Mouse (Mus musculus) retina, postnatal 1 day (tissue): ENCODE results near the gene Ccser1.

Experiments used
- DNase-seq: peaks from one replicate; pipeline ENCODE4 v3.0.0-alpha.2; 2012

Ccser1 gene

GRCm38 (mm10) chr6:61179949-61180755 lies at the start of gene Ccser1:
Gene Ccser1, plus strand, starts transcription at chr6:61180324.
- DNase-seq: peak; percentile 88

DNA sequence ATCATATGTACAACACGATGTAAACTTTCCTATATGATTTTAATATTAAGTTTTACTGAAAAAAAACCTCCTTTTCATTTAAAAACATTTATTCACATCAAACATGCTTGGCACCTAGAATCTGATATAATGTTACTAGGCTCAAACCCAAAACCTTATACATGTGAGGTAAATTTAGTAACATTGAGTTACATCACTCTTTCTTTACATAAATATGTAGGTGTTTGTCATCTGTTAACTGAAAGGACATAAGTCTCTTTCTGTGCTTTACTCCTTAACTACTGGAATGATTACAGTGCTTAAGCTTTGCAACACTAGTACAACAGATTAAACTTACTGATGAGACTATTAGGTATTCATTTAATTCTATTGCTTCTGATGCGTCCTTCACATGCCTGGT lies 43.7 kb upstream of the Ccser1 start:
- DNase-seq: no peak

GRCm38 (mm10) chr6:61143031-61143430 lies 37.1 kb upstream of the Ccser1 start:
- no peak for DNase-seq

DNA sequence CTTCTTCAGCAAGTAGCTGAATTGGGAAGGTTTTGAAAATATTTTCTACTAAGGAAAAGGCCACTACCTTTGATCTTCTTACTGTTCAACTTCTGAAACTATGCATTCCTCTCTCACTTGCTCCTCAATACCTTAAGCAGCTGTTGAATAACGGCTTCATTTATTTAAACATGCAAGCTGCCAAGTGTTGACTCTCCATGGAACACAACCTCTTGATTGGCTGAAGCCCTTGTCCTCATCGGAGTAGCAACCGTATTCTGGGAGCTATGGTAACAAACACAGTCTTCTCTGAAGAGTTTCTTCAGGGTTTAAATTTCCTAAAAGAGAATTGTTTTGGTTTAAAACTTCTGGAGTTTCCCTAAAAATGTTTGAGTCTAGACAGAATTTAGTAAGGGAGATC lies 27.2 kb upstream of the Ccser1 start:
- DNase-seq: no peak

DNA sequence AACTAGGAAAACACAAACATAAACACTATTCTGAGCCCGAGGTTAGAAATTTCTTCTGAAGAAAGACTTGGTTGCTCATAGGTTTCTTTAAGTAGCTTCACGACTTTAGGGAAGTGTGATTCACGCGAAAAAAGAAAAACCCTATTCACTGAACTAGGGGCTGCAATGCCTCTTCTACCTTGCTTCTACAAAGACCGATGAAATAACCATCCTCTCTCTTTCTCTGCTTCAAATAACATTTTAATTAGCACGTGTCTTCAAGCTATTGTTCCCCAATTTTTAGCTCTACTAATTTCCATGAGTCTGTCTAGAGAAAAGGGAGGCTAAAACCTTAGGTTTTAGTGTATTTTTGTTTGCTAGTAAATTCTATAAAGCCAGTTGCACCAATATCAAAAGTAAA lies 25.5 kb upstream of the Ccser1 start:
- no peak for DNase-seq

DNA sequence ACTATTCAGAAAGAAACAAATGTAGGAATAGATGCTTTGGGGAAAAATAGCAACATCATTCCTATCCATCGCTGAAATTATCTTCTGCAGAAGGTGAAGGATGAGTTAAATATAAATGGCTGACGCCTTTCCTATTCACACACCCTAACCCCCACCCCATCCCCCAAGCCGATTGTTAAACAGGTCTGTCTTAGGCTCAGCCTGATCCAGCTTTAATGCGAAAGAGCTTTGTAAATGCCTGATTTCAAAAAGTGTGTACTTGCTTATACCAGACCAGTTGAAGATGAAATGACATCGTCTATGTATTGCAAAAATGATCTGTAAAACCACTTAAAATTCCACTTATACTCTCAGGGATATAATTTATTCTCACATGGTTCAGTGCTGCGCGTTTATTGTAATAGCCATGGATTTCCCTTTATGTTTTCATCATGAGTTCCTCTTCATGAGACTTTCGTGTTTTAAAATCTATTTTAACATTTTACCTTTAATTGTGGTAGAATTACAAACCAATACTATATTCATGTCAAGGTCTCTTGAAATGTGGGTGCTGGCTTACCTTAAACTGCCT lies 25.0 kb upstream of the Ccser1 start:
- DNase-seq: peak; percentile 35

GRCm38 (mm10) chr6:61155718-61156117 lies 24.4 kb upstream of the Ccser1 start:
- DNase-seq: peak; percentile 11

GRCm38 (mm10) chr6:61162117-61162516 lies 18.0 kb upstream of the Ccser1 start:
- DNase-seq: no peak

DNA sequence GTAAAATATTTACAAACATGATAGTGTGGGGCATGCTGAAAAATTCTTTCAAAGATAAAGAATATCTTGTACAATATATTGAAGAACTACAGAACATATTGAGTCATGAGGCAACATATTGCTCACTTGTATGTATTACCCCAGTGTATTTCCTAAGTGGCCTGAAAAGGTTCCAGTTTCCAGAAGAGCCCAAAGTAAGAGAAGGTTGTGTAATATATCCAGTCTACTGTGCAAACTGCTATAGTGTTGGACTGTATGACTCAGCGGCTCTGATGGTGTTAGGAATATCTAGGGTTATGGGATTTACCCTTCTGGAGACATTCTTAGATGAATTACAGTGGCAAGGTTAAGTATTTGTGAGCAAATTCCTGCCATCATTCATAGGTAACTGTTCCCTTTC lies 13.2 kb upstream of the Ccser1 start:
- no peak for DNase-seq

- DNase-seq: peak; percentile 27
These were observed 4.0 kb upstream of the Ccser1 start for GRCm38 (mm10) chr6:61176126-61176525.

- no peak for DNase-seq
These were observed 2.6 kb upstream of the Ccser1 start for GRCm38 (mm10) chr6:61177476-61177875.

- no peak for DNase-seq
These were observed 529 bp upstream of the Ccser1 start for GRCm38 (mm10) chr6:61179641-61179948.

DNA sequence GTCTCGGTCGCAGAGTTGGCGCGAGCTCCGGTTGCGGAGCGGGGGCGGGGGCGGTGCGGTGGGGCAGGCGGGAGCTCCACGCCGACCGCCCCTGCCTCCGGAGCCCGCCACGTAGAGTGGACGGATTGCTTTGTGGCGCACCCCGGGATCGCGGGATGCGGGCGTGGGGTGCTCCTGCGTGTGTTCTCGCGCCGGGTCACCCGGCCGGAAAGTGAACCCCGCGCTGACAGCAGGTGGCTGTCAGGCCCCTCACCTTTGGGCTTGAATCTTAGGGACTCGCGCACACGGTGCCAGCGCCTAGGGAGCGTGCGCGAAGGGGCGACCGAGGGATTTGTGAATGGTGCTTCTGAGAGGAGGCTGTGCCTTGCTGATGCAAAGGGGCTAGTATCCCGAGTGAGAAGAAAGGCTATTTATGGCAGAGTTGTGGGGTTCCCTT lies 650 bp downstream of the Ccser1 start:
- peak; percentile 62 for DNase-seq

DNA sequence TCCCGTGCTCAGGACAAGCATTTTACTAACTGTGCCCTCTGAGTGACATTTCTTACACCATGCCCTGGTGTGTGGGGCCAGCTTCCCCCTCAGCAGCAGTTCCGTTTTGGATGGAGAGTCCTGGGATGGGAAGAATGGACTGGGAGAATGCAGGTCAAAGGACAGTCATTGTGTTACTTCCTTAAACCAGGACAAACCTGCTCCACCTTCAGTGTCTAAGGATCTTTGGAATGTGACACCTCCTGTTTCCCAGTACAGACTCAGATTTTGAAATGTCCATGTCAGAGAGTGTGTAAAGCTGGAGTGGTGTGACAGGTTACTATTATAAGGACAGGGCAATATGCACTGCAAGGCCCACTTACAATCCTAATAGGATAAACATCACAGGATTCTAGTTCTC lies 8.9 kb downstream of the Ccser1 start:
- no peak for DNase-seq

DNA sequence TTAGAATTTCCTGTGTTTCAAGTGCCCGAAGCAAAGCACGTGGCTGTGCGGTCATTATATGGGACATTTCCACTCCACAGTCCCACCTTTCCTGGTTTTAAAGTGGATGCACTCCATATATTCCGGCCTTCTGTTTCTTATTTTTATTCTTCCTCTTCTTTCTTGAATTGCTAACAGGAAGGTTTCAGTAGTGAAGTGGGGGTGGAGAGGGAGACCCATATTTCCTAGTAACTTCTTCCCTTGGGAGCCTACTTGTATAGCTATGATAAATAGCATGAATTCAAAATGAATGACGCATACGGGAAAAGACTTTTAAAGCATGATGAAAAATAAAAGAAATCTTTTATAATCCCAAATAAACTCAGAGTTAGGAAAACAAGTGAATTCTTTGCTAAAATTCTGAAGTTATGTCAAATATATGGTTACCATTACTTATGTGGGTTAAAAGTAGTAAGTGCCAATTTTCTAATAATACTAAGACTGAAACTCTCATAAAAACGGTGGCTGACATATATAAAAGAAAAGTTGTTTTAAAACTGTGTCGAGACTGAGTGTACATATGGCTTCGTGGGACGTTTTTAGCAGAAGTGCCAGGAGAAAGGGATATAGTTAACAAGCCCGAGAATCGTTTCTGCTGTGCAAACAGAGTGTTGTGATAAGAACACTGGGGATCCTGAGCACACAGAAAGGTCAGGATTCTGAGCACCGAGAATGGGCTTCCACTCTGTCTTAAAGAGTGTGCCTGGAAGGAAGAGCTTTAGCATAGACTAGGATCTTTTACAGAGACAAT lies 11.7 kb downstream of the Ccser1 start:
- no peak for DNase-seq

DNA sequence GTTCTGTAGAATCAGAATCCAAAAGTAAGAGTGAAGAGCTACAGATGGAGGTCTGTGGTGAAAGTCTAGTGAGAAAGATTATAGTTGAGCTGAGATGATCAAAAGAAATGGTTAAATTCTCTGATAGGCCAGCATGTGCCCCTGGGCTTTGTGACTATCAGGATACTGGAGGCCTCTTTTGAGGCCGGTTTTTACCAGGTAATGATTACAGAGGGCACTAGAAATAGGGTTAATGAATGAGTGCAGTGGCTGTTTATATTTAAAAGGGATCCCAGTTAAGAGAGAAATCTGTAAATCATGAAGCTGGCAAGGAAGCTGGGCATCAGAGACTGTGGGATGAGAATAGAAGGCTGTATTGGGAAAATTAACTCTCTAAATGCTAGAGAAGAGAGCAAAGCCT lies 23.2 kb downstream of the Ccser1 start:
- no peak for DNase-seq

- DNase-seq: no peak
These were observed 25.9 kb downstream of the Ccser1 start for GRCm38 (mm10) chr6:61206042-61206441.

DNA sequence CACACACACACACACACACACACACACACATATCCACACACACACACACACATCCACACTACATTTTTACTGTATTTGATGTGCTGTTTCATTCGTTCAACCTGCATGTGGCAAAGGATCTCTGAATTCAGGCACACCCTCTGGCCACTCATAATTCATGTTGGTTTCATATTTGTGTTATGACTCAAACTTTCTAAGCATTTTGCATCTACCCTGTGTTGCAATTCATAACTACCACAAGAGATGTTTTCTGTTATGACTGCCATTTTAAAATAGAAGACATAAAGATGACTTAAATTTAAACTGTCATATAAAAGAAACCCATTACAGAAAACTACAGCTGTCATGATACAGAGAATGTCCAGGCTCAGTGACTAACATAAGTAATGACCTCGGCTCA lies 26.5 kb downstream of the Ccser1 start:
- no peak for DNase-seq

GRCm38 (mm10) chr6:61210061-61210737 lies 30.1 kb downstream of the Ccser1 start:
- DNase-seq: no peak

GRCm38 (mm10) chr6:61215705-61216104 lies 35.6 kb downstream of the Ccser1 start:
- peak; percentile 31 for DNase-seq

- no peak for DNase-seq
These were observed 36.4 kb downstream of the Ccser1 start for GRCm38 (mm10) chr6:61216514-61216913.

- no peak for DNase-seq
These were observed 37.6 kb downstream of the Ccser1 start for GRCm38 (mm10) chr6:61217717-61218116.

- no peak for DNase-seq
These were observed 43.4 kb downstream of the Ccser1 start for GRCm38 (mm10) chr6:61223563-61223962.
